8 mouse cellular contexts compared by ENCODE assay signal in the genomic region with DNA sequence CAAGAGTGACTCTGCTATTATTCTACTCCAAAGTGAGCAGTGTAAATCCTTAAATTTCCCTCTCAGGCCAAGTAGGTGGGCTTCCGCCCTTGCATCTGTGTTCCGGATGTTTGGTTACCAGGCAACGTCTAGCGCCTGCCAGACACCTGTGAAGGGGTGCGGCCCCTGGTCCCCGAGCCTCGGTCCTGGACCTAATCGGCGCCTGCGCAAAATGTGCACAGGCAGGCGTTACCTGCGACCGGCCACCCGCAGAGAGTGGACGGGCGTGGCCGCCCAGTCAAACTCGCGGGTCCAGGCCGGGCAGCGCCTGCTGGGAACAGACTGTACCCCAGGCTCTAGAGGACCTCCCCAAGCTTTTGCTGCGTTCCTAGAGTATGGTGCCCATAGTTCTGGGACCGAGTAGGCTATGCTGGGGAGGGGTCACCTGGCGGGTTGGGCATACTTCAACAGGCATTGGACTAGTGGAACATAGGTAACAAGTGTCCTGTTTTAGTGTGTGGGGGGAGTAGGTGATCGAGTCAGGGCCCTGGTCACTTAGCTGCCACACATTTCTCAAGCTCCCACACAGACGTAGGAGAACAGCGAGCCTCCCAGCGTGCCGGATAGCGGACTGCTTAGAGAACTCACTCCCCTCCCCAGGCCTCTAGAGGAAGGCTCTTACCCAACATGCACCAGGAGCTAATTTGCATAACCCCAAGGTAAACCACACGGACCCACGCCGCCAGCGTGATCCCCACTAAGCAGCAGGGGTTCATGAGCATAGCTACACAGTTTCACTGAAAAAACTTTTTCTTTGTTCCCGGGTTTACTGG.
DNase-seq lines count a peak whose midpoint lies in the region; ATAC-seq and TF ChIP-seq lines count a peak whose summit lies in the region.

No protein-coding gene starts in this region.

- H3K27ac ChIP-seq in forebrain, postnatal 0 days (ENCODE audit: low read depth, low read length): peak overlapping the region; percentile 96
- peak overlapping the region; percentile 89 for H3K27ac ChIP-seq in lung, embryonic 16.5 days (ENCODE audit: low read length)

- H3K9ac ChIP-seq in forebrain, postnatal 0 days: peak overlapping the region; percentile 91
- peak overlapping the region; percentile 73 for H3K9ac ChIP-seq in lung, embryonic 16.5 days (ENCODE audit: low read length)

- H3K4me3 ChIP-seq in G1E (ENCODE audit: low read depth, low read length): peak overlapping the region; percentile 78
- peak overlapping the region; percentile 73 for H3K4me3 ChIP-seq in forebrain, postnatal 0 days (ENCODE audit: low read depth, low read length)
- peak overlapping the region; percentile 93 for H3K4me3 ChIP-seq in lung, embryonic 16.5 days (ENCODE audit: low read length)

- 2% methylated on average over 35 of the region's 35 CpGs for WGBS in forebrain, postnatal 0 days
- under 1% methylated on average over 35 of the region's 35 CpGs for WGBS in lung, embryonic 16.5 days

- H3K4me1 ChIP-seq in G1E (ENCODE audit: insufficient read depth, low read depth, low read length): peaks cover 25% of the 10 kb centered on the region
- H3K4me1 ChIP-seq in forebrain, postnatal 0 days (ENCODE audit: insufficient read depth): no peaks in the 10 kb centered on the region
- peaks cover 6% of the 10 kb centered on the region for H3K4me1 ChIP-seq in lung, embryonic 16.5 days (replicated peaks; ENCODE audit: control insufficient read depth, insufficient read depth, low read length)

- H3K27me3 ChIP-seq in G1E (ENCODE audit: insufficient read depth, low read length): no peaks in the 10 kb centered on the region
- no peaks in the 10 kb centered on the region for H3K27me3 ChIP-seq in forebrain, postnatal 0 days (ENCODE audit: insufficient read depth, low read length)
- no peaks in the 10 kb centered on the region for H3K27me3 ChIP-seq in lung, embryonic 16.5 days (ENCODE audit: control insufficient read depth, insufficient read depth, low read depth, low read length)

- H3K36me3 ChIP-seq in G1E (replicated peaks): no peaks in the 10 kb centered on the region
- no peaks in the 10 kb centered on the region for H3K36me3 ChIP-seq in forebrain, postnatal 0 days (ENCODE audit: insufficient read depth)
- no peaks in the 10 kb centered on the region for H3K36me3 ChIP-seq in lung, embryonic 16.5 days (ENCODE audit: control insufficient read depth, insufficient read depth, low read length)

- peaks cover 6% of the 10 kb centered on the region for H3K9me3 ChIP-seq in G1E (replicated peaks)
- no peaks in the 10 kb centered on the region for H3K9me3 ChIP-seq in forebrain, postnatal 0 days (ENCODE audit: low read length)
- no peaks in the 10 kb centered on the region for H3K9me3 ChIP-seq in lung, embryonic 16.5 days (ENCODE audit: control insufficient read depth, low read length)

- no peak for TF ChIP-seq CTCF in G1E (IDR thresholded peaks at IDR 0.05; ENCODE audit: low read depth, low read length)
- 0 out of 2 replicates have a peak, but pooled peaks have one; percentile 2 for TF ChIP-seq CTCF in forebrain, postnatal 0 days (IDR thresholded peaks at IDR 0.05; ENCODE audit: low read depth)

- ATAC-seq in G1E (ENCODE audit: extremely low read depth, insufficient number of reproducible peaks, low FRiP score, poor library complexity, severe bottlenecking): peak; percentile 65
- ATAC-seq in forebrain, postnatal 0 days: peak; percentile 85
- ATAC-seq in lung, embryonic 16.5 days (ENCODE audit: low read depth): peak; percentile 92

- peak; percentile 71 for DNase-seq in G1E (ENCODE audit: low spot score)
- peak; percentile 88 to 94 for DNase-seq in cerebellum, adult 18-20 months
- DNase-seq in forebrain, postnatal 0 days: peak; percentile 97
- DNase-seq in heart, postnatal 4 days: peak; percentile 87
- peak; percentile 84 to 87 for DNase-seq in layer of hippocampus, adult 8-10 months (ENCODE audit: low spot score in 2 of 2)
- DNase-seq in ovary, postnatal 10 days (ENCODE audit: low spot score): peak; percentile 72
- DNase-seq in thymus, postnatal 10 days (ENCODE audit: low spot score in 2 of 2): peak; percentile 83 to 85

- H3K4me2 ChIP-seq in forebrain, postnatal 0 days (ENCODE audit: low read depth): peak overlapping the region; percentile 63
- peak overlapping the region; percentile 78 for H3K4me2 ChIP-seq in lung, embryonic 16.5 days (ENCODE audit: low read depth, low read length)

Comparison
In these comparisons a context has a peak if more than half of its experiments do, and no peak if none do; other contexts are left out.
1. Peak in every context shown above with its lines: DNase-seq, ATAC-seq, H3K4me3 ChIP-seq and H3K27ac ChIP-seq.